Mouse (Mus musculus): ENCODE measurements around the gene Pakap.

Gene Pakap

GRCm38 (mm10) chr4:57812916-57813575, 245.1 kb downstream of the Pakap start:
- peak; percentile 56 for DNase-seq

- peak; percentile 74 for DNase-seq
Measured at GRCm38 (mm10) chr4:57813576-57813945, 245.6 kb downstream of the Pakap start.

GRCm38 (mm10) chr4:57815355-57815754, 247.4 kb downstream of the Pakap start:
- DNase-seq = no peak

- no peak for DNase-seq
Measured at GRCm38 (mm10) chr4:57816146-57816545, 248.2 kb downstream of the Pakap start.

- DNase-seq = no peak
Measured at GRCm38 (mm10) chr4:57820839-57821374, 252.9 kb downstream of the Pakap start.

GRCm38 (mm10) chr4:57821556-57822356, 253.8 kb downstream of the Pakap start:
- no peak for DNase-seq

- DNase-seq = peak; percentile 60
Measured at GRCm38 (mm10) chr4:57822641-57823040, 254.7 kb downstream of the Pakap start.

GRCm38 (mm10) chr4:57824626-57825240, 256.8 kb downstream of the Pakap start:
- no peak for DNase-seq

GRCm38 (mm10) chr4:57826272-57826671, 258.3 kb downstream of the Pakap start:
- no peak for DNase-seq

- DNase-seq = no peak
Measured at GRCm38 (mm10) chr4:57829131-57829530, 261.2 kb downstream of the Pakap start.

- DNase-seq = no peak
Measured at GRCm38 (mm10) chr4:57829740-57830139, 261.8 kb downstream of the Pakap start.

GRCm38 (mm10) chr4:57832318-57832717, 264.3 kb downstream of the Pakap start:
- peak; percentile 53 for DNase-seq

- DNase-seq = peak; percentile 36
Measured at GRCm38 (mm10) chr4:57833060-57833459, 265.1 kb downstream of the Pakap start.

GRCm38 (mm10) chr4:57834141-57834540, 266.2 kb downstream of the Pakap start:
- peak; percentile 18 for DNase-seq

GRCm38 (mm10) chr4:57837089-57837488, 269.1 kb downstream of the Pakap start:
- no peak for DNase-seq

GRCm38 (mm10) chr4:57839343-57839742, 271.4 kb downstream of the Pakap start:
- no peak for DNase-seq

GRCm38 (mm10) chr4:57841911-57842310, 273.9 kb downstream of the Pakap start:
- DNase-seq = no peak

- DNase-seq = no peak
Measured at GRCm38 (mm10) chr4:57842472-57843305, 274.7 kb downstream of the Pakap start.

- DNase-seq = no peak
Measured at GRCm38 (mm10) chr4:57845031-57845431, 277.1 kb downstream of the Pakap start.

- DNase-seq = no peak
Measured at GRCm38 (mm10) chr4:57845541-57846210, 277.7 kb downstream of the Pakap start.

GRCm38 (mm10) chr4:57846381-57846990, 278.5 kb downstream of the Pakap start:
- no peak for DNase-seq

GRCm38 (mm10) chr4:57846991-57847422, 279.0 kb downstream of the Pakap start:
- no peak for DNase-seq

Data from thymus, postnatal 25 days (tissue).